Mouse (Mus musculus) cerebellum, adult (tissue): ENCODE measurements around the gene Olfr1037.
"Not testable (repeated sequence)": the region's sequence is repeated elsewhere in the genome, so short reads cannot be mapped to it uniquely, and the experiment has no call there.

Experiments
- ATAC-seq: cut with Nextera tagmentation; 2 replicates; pipeline ENCODE4 v1.9.2; 2017; ENCODE audit warnings: mild to moderate bottlenecking, moderate library complexity, mixed read lengths; ENCODE audit not compliant: insufficient number of reproducible peaks, low FRiP score, low TSS enrichment

Gene Olfr1037

DNA sequence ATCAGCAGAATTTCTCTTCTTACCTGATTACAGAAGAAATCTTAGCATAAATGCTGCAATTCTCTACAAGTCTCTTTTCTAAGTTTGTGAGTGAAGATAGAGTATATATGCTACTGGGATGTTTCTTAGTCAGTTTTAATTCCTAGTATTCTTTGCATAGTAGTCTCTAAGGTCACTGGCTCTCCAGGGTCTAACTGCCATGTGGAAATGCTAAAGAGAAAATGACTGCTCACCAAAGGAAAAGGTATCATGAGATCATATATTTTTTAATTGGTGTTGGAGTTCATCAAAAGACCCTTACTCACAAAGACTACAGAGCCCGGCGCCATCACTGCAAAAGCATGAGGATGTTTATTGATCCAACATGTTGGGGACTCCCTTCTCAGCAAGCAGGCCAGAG is at the start of gene Olfr1037:
Gene Olfr1037 (minus strand): TSS at position 101 of the 400 bp plus-strand sequence.
- no peak for ATAC-seq

DNA sequence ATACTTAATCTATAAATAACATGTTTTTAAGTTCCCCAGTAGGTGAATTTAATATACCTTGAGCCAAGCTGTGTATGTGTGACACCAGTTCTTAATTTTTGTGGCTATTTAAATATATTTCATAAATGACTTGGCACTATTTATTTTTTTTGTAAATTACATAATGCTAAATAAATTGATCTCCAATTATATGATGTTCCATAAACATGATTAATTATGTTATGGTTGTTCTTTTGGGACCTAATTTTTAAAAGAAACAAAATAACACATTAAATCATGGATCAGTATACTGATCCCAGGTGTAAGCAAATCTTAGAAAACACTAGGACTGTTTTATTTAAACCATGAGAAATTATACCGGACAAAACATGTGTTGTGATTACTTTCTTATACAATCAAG is 48.6 kb upstream of the Olfr1037 start, which contains the start of gene Olfr1039:
Gene Olfr1039 (minus strand): TSS at position 101 of the 400 bp plus-strand sequence.
- no peak for ATAC-seq

DNA sequence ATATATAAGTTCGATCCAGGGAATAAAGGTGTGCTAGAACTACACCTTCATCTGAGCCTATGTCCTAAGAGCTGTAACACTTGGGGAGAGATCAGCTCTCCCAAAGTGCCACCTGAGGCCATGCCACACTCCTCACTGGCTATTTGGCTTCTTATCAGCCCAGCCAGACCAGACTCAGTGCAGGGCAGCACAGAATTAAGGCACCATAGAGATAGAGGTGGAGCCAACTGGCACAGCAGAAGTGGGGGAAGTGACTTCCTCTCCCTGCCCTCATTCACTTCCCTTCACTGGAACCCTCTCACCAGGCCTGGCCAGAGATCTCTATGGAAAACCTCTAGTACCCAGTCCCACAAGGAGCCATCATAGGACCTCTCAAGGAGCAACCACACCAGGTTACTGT is 6.7 kb downstream of the Olfr1037 start:
- ATAC-seq: not testable (repeated sequence)

DNA sequence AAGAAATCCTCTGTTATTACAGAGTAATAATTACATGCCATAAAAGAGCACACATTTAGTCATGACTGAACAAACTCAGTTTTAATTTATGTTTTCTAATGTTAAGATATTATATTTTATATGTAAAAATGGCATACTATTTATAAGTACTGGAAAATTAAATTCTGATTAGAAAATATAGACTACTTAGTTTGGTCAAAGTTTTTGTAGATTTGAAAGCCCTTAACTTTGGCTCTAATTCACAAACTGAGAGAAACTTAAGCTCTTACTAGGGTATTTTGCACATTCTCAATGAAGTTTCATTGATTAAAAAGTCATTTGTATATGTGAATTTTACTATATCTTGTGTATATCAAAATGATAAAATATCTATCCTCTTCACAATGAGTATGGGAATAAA is 13.5 kb downstream of the Olfr1037 start, which contains the start of gene Olfr1036:
Gene Olfr1036 (plus strand): TSS at position 301 of the 400 bp plus-strand sequence.
- not testable (repeated sequence) for ATAC-seq

DNA sequence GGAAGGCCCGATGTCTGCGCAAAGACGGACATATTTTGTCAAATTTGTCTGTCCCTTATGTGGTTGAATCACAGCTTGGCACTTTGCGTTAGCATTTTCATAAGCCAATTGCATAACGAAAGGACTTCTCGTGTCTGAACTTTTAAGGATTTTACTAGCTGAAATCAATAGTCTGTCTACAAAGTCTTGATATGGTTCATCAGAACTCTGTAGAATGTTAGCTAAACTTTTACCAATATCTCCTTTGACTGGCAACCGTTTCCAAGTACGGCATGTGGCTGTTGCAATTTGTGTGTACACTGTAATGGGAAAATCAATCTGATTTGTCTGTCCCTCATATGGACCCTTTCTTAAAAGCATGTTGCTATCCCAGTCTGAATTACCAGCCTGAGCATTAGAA is 17.0 kb downstream of the Olfr1037 start:
- ATAC-seq: no peak

DNA sequence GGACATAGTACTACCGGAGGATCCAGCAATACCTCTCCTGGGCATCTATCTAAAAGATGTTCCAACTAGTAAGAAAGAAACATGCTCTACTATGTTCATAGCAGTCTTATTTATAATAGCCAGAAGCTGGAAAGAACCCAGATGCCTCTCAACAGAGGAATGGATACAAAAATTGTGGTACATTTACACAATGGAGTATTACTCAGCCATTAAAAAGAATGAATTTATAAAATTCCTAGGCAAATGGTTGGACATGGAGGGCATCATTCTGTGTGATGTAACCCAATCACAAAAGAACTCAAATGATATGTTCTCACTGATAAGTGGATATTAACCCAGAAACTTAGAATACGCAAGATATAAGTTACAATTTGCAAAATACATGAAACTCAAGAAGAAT is 23.4 kb downstream of the Olfr1037 start:
- ATAC-seq: not testable (repeated sequence)

DNA sequence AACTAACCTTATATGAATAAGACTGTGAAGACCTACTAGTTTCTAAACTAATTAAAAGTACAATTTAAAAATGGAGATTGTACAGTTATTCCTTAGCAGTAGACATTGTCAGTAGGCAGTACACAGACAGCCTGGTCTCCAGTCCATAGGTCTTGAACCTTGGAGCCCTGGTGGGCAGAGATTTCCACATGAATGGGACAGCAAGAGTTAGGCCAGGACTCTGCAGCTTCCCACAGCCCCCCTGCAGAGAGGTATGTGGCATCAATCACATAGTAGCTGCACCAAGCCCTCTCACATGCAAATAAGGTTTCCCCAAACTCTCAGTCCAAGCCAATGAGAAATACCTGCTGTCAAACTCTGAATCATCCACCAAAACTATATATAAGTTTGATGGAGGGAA is 36.4 kb downstream of the Olfr1037 start:
- not testable (repeated sequence) for ATAC-seq

DNA sequence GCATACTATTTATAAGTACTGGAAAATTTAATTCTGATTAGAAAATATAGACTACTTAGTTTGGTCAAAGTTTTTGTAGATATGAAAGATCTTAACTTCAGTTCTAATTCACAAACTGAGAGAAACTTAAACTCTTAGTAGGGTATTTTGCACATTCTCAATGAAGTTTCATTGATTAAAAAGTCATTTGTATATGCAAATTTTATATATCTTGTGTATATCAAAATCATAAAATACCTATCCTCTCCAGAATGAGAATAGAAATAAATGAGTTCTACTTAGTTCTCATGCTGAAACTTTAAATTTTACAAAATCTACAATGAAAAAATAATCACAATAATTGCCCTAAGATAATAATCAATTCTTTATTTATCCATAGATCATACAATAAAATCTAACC is 41.6 kb downstream of the Olfr1037 start, which contains the start of gene Olfr1034:
Gene Olfr1034 (plus strand): TSS at position 301 of the 400 bp plus-strand sequence.
- ATAC-seq: no peak
